Mouse (Mus musculus): ENCODE measurements around the gene Lpar3.

DNA sequence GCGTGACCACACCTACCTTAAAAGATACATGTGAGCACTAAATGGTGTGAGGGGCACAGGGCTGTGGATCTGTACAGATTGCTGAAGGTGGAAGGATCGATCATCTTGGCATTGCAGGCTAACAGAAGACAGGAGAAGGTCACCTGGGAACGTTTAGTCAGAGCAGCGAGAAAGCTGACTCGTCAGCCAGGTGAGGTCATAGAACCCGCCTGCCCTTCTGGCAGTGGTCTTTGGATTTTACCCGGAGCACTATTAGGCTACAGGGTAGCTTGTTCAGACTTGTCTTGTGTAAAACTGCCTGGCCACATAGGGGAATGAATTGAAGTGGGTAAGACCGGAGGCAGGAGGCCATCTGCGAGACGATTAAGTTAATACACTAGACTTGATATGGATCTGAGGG, 43.4 kb downstream of the Lpar3 start:
- TF ChIP-seq GATA1 (IDR thresholded peaks at IDR 0.05; ENCODE audit: borderline replicate concordance, low read length) (no peak), FLI1 (IDR thresholded peaks at IDR 0.05; ENCODE audit: low read length) (no peak)
